Mouse (Mus musculus) neural tube, embryonic 13.5 days (tissue): ENCODE results near the gene Fcamr. TPM values are rescaled to one million over a fixed set of nuclear protein-coding genes. Genes with fewer than 3 reads are reported as not detected.

ENCODE experiments used
- polyA plus RNA-seq: library from polyadenylated mRNA; unstranded; fragments of >200 nt; fragmentation: Nextera tagmentation; extraction: Ambion mirVana; gene quantifications from 2 replicates; pipeline ENCODE4 v1.2.1, GENCODE M21; 2015

Gene Fcamr
- polyA plus RNA-seq, 1 experiment from 2014 or later, result not detected

Other genes with a start within 250 kb of the Fcamr start
- gene Zp3r, start 171.3 kb upstream of the Fcamr start, polyA plus RNA-seq, result not detected in 2 replicates
- gene C4bp, start 139.3 kb upstream of the Fcamr start, polyA plus RNA-seq, result not detected in 2 replicates
- not detected in 2 replicates for gene Gm29427, start 85.1 kb upstream of the Fcamr start, polyA plus RNA-seq
- gene Yod1, start 83.6 kb upstream of the Fcamr start, polyA plus RNA-seq, result 18.1 and 19.0 TPM in 2 replicates
- gene Pfkfb2, start 71.6 kb upstream of the Fcamr start, polyA plus RNA-seq, result 19.5 and 20.9 TPM in 2 replicates
- gene AA986860, start 68.9 kb upstream of the Fcamr start, polyA plus RNA-seq, result 0.49 and 1.4 TPM in 2 replicates
- gene Pigr, start 25.8 kb downstream of the Fcamr start, polyA plus RNA-seq, result not detected in 2 replicates
- not detected in 2 replicates for gene Fcmr, start 64.8 kb downstream of the Fcamr start, polyA plus RNA-seq
- gene Il24, start 86.6 kb downstream of the Fcamr start, polyA plus RNA-seq, result not detected in 2 replicates
- gene Il20, start 110.5 kb downstream of the Fcamr start, polyA plus RNA-seq, result not detected in 2 replicates
- not detected in 2 replicates for gene Il19, start 139.2 kb downstream of the Fcamr start, polyA plus RNA-seq
- gene Il10, start 218.9 kb downstream of the Fcamr start, polyA plus RNA-seq, result not detected in 2 replicates